Mouse (Mus musculus): ENCODE results near the gene Fgg.

- TF ChIP-seq CTCF (IDR thresholded peaks at IDR 0.05; ENCODE audit: low read depth) (no peak), EP300 (optimal IDR thresholded peaks at IDR 0.05) (no peak)
Observed at GRCm38 (mm10) chr3:83032746-83033308, 25.3 kb downstream of the Fgg start.

Data from stomach, postnatal 0 days (tissue).